ENCODE assay signal across 8 mouse cellular contexts in the genomic region with DNA sequence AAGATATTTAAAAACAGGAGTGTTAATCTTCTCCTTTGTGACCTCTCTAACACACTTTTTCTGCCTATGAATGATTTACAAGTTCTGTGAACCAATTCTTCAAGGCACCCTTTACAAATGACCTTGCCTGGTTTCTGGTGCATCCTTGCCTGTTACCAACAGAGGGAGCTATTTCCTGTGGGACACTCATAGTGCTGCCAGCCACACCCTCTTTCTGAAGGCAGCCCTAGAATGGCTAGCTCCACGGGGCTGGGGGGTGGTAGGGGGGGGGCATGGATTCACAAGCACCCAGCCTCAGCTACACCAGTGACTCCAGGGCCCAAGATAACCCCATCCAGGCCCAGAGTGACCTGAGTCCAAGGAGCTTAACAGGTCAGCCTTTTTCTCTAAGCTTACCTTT.
DNase-seq lines count a peak whose midpoint lies in the region; ATAC-seq and TF ChIP-seq lines count a peak whose summit lies in the region.

No protein-coding gene starts in this region.

- WGBS in hindbrain, embryonic 11.5 days: 7% methylated on average over 1 of the region's 1 CpGs
- 0% methylated on average over 1 of the region's 1 CpGs for WGBS in hindbrain, embryonic 16.5 days

- H3K27ac ChIP-seq in hindbrain, embryonic 11.5 days (ENCODE audit: low read depth, low read length): no peak overlapping the region
- no peak overlapping the region for H3K27ac ChIP-seq in hindbrain, embryonic 16.5 days (ENCODE audit: low read depth, low read length)
- no peak overlapping the region for H3K27ac ChIP-seq in CH12.LX (ENCODE audit: insufficient read depth, low read depth)

- no peak overlapping the region for H3K9ac ChIP-seq in hindbrain, embryonic 11.5 days (ENCODE audit: low read depth, low read length)
- no peak overlapping the region for H3K9ac ChIP-seq in hindbrain, embryonic 16.5 days (ENCODE audit: low read depth, low read length)
- no peak overlapping the region for H3K9ac ChIP-seq in CH12.LX (ENCODE audit: insufficient read depth, low read depth)

- H3K4me3 ChIP-seq in hindbrain, embryonic 11.5 days (ENCODE audit: low read depth, low read length): no peak overlapping the region
- no peak overlapping the region for H3K4me3 ChIP-seq in hindbrain, embryonic 16.5 days (ENCODE audit: low read length)
- H3K4me3 ChIP-seq in CH12.LX (replicated peaks in 1 of 3; ENCODE audit: low read depth in 2 of 3, low read length in 2 of 3, poor library complexity in 1 of 3): no peak overlapping the region

- no peaks in the 10 kb centered on the region for H3K9me3 ChIP-seq in hindbrain, embryonic 11.5 days (ENCODE audit: control insufficient read depth, low read length)
- no peaks in the 10 kb centered on the region for H3K9me3 ChIP-seq in hindbrain, embryonic 16.5 days (ENCODE audit: control insufficient read depth, low read length)
- H3K9me3 ChIP-seq in CH12.LX (replicated peaks; ENCODE audit: low read length): no peaks in the 10 kb centered on the region

- H3K4me2 ChIP-seq in hindbrain, embryonic 11.5 days (replicated peaks; ENCODE audit: low read depth, low read length): no peak overlapping the region
- H3K4me2 ChIP-seq in hindbrain, embryonic 16.5 days (ENCODE audit: low read length): no peak overlapping the region
- no peak overlapping the region for H3K4me2 ChIP-seq in CH12.LX (ENCODE audit: insufficient read depth, low read depth, poor library complexity, severe bottlenecking)

- TF ChIP-seq POLR2A in CH12.LX (IDR thresholded peaks at IDR 0.05; ENCODE audit: low read depth, low read length): no peak

- ATAC-seq in hindbrain, embryonic 11.5 days (ENCODE audit: low FRiP score): 0 out of 2 replicates have a peak, but pooled peaks have one; percentile 17
- ATAC-seq in hindbrain, embryonic 16.5 days: no peak
- ATAC-seq in erythroid progenitor cell, adult 5-6 weeks (replicated peaks; ENCODE audit: low FRiP score, poor library complexity, severe bottlenecking): no peak

- H3K79me2 ChIP-seq in CH12.LX (replicated peaks; ENCODE audit: control insufficient read depth, extremely low read depth, insufficient read depth, poor library complexity, severe bottlenecking): no peaks in the 10 kb centered on the region

- peak; percentile 40 for TF ChIP-seq RAD21 in CH12.LX (IDR thresholded peaks at IDR 0.05; ENCODE audit: low read depth, low read length)

- dilution Hi-C loops in CH12.LX (cut with MboI; ENCODE audit: extremely low pct_ligation_motif_present, extremely low pct_unique_long_range_greater_than_20kb, low sequenced_read_pairs): no loop called here

- no peaks in the 10 kb centered on the region for H3K27me3 ChIP-seq in hindbrain, embryonic 11.5 days (ENCODE audit: control insufficient read depth, insufficient read depth, low read length)
- no peaks in the 10 kb centered on the region for H3K27me3 ChIP-seq in hindbrain, embryonic 16.5 days (replicated peaks; ENCODE audit: control insufficient read depth, insufficient read depth, low read length)
- H3K27me3 ChIP-seq in CH12.LX (replicated peaks): peaks cover 80% of the 10 kb centered on the region

- H3K4me1 ChIP-seq in hindbrain, embryonic 11.5 days (replicated peaks; ENCODE audit: control insufficient read depth, insufficient read depth, low read length): no peaks in the 10 kb centered on the region
- no peaks in the 10 kb centered on the region for H3K4me1 ChIP-seq in hindbrain, embryonic 16.5 days (ENCODE audit: control insufficient read depth, insufficient read depth, low read depth, low read length)
- H3K4me1 ChIP-seq in CH12.LX (ENCODE audit: control insufficient read depth in 1 of 2, insufficient read depth in 2 of 2): no peaks in the 10 kb centered on the region

- DNase-seq in hindbrain, embryonic 11.5 days (ENCODE audit: low spot score): peak; percentile 43
- peak; percentile 40 for DNase-seq in CH12.LX (ENCODE audit: extremely low read depth)
- DNase-seq in adrenal gland, postnatal 25 days: peak; percentile 14
- DNase-seq in kidney, postnatal 10 days: peak; percentile 53
- peak; percentile 59 for DNase-seq in retina, embryonic 14.5 days (ENCODE audit: low spot score)
- no peak for DNase-seq in cerebellum, adult 9-11 months

- in situ Hi-C loops in CH12.LX (cut with MboI; ENCODE audit: low pct_ligation_motif_present, low pct_unique_long_range_greater_than_20kb, low sequenced_read_pairs): no loop called here

- TF ChIP-seq CTCF in CH12.LX (conservative IDR thresholded peaks at IDR 0.05 in 1 of 2, IDR thresholded peaks at IDR 0.05 in 1 of 2; ENCODE audit: low read depth in 2 of 2, low read length in 2 of 2): peak; percentile 50 to 76

- no peak for TF ChIP-seq EP300 in CH12.LX (IDR thresholded peaks at IDR 0.05; ENCODE audit: low read length)

- H3K36me3 ChIP-seq in hindbrain, embryonic 11.5 days (ENCODE audit: control insufficient read depth, insufficient read depth, low read length): no peaks in the 10 kb centered on the region
- no peaks in the 10 kb centered on the region for H3K36me3 ChIP-seq in hindbrain, embryonic 16.5 days (ENCODE audit: control insufficient read depth, insufficient read depth, low read length)
- H3K36me3 ChIP-seq in CH12.LX (replicated peaks in 1 of 2; ENCODE audit: control insufficient read depth in 1 of 2, insufficient read depth in 1 of 2, low read length in 1 of 2): no peaks in the 10 kb centered on the region

TF ChIP-seq in CH12.LX, 34 proteins besides CTCF, POLR2A, EP300 and RAD21:
- TF ChIP-seq ETS1 (conservative IDR thresholded peaks at IDR 0.05; ENCODE audit: low read depth, low read length) (no peak), MAX (IDR thresholded peaks at IDR 0.05; ENCODE audit: low read length) (no peak), SMC3 (IDR thresholded peaks at IDR 0.05; ENCODE audit: low read depth, low read length) (peak; percentile 55), JUND (conservative IDR thresholded peaks at IDR 0.05; ENCODE audit: low read depth, low read length) (no peak), CHD2 (IDR thresholded peaks at IDR 0.05; ENCODE audit: low read length) (no peak), GABPA (IDR thresholded peaks at IDR 0.05; ENCODE audit: insufficient replicate concordance, low read depth, low read length) (no peak), CHD1 (IDR thresholded peaks at IDR 0.05; ENCODE audit: low read depth, low read length) (no peak), ZC3H11A (IDR thresholded peaks at IDR 0.05; ENCODE audit: low read depth, low read length) (no peak)
